Mouse (Mus musculus): Measurements from ENCODE around the gene Selenos. TPM values are rescaled to one million over a fixed set of nuclear protein-coding genes. Genes with fewer than 3 reads are reported as not detected.

Selenos gene
- total RNA-seq, 2 experiments from 2014 or later, result 38.0 to 47.5 TPM

Other genes starting within 250 kb of the Selenos start
- 0.26 TPM in 1 of 2 replicates, not detected in the other for gene Pcsk6, start 217.9 kb upstream of the Selenos start, total RNA-seq (2014; fragmentation: Nextera tagmentation)
- gene Pcsk6, start 217.9 kb upstream of the Selenos start, total RNA-seq (2017), result 0.38 TPM in 1 of 2 replicates, not detected in the other
- gene Gm45213, start 36.0 kb upstream of the Selenos start, total RNA-seq (2014; fragmentation: Nextera tagmentation), result not detected in 2 replicates
- not detected in 2 replicates for gene Gm45213, start 36.0 kb upstream of the Selenos start, total RNA-seq (2017)
- 141 and 167 TPM in 2 replicates for gene Snrpa1, start 20.6 kb upstream of the Selenos start, total RNA-seq (2014; fragmentation: Nextera tagmentation)
- gene Snrpa1, start 20.6 kb upstream of the Selenos start, total RNA-seq (2017), result 151 and 194 TPM in 2 replicates
- gene Chsy1, start 29.9 kb downstream of the Selenos start, total RNA-seq (2014; fragmentation: Nextera tagmentation), result 11.4 and 14.8 TPM in 2 replicates
- gene Chsy1, start 29.9 kb downstream of the Selenos start, total RNA-seq (2017), result 14.4 and 26.4 TPM in 2 replicates

Measured in megakaryocyte-erythroid progenitor cell, adult 5-6 weeks (primary cell).